12 mouse cellular contexts compared by ENCODE assay signal in genomic region chr9:114988610-114989327, GRCm38 (mm10). TPM values are rescaled to one million over a fixed set of nuclear protein-coding genes. Genes with fewer than 3 reads are reported as not detected.
DNase-seq lines count a peak whose midpoint lies in the region; ATAC-seq and TF ChIP-seq lines count a peak whose summit lies in the region.
"Had no signal": no experiment of that assay in that cellular context is flagged by ENCODE, and none has a peak within 500 bp of the region (broad histone marks: within the 10 kb centered on the region; RNA-seq: fewer than 3 reads in every experiment).

No protein-coding gene starts in this region.

- H3K4me2 ChIP-seq in midbrain, embryonic 13.5 days (replicated peaks), result no peak overlapping the region
- no peak overlapping the region for H3K4me2 ChIP-seq in midbrain, embryonic 11.5 days
- H3K4me2 ChIP-seq in heart, embryonic 12.5 days, result no peak overlapping the region

- ATAC-seq in midbrain, embryonic 13.5 days, result no peak
- ATAC-seq in midbrain, embryonic 11.5 days (ENCODE audit: low FRiP score), result no peak
- no peak for ATAC-seq in heart, embryonic 12.5 days (ENCODE audit: insufficient number of reproducible peaks, low FRiP score)
- ATAC-seq: activated CD4-positive, CD25-positive, alpha-beta regulatory T cell, adult 4 months; liver, postnatal 0 days had no signal

- no peak overlapping the region for H3K4me3 ChIP-seq in midbrain, embryonic 13.5 days (replicated peaks)
- H3K4me3 ChIP-seq in midbrain, embryonic 11.5 days (ENCODE audit: low read depth, low read length), result no peak overlapping the region
- H3K4me3 ChIP-seq in embryonic fibroblast, embryonic 13.5 days (ENCODE audit: insufficient read depth, low read length), result no peak overlapping the region
- H3K4me3 ChIP-seq in heart, embryonic 12.5 days, result no peak overlapping the region
- H3K4me3 ChIP-seq: heart, adult 2 months had no signal

- WGBS in midbrain, embryonic 13.5 days, result 74% methylated on average over 6 of the region's 6 CpGs
- 79% methylated on average over 6 of the region's 6 CpGs for WGBS in midbrain, embryonic 11.5 days
- 64% methylated on average over 6 of the region's 6 CpGs for WGBS in heart, embryonic 12.5 days

- H3K4me1 ChIP-seq in midbrain, embryonic 13.5 days (replicated peaks), result peaks cover 6% of the 10 kb centered on the region
- no peaks in the 10 kb centered on the region for H3K4me1 ChIP-seq in midbrain, embryonic 11.5 days (ENCODE audit: control insufficient read depth, insufficient read depth, low read length)
- H3K4me1 ChIP-seq in embryonic fibroblast, embryonic 13.5 days (ENCODE audit: control insufficient read depth, insufficient read depth, low read length), result no peaks in the 10 kb centered on the region
- H3K4me1 ChIP-seq in heart, embryonic 12.5 days (replicated peaks), result peaks cover 15% of the 10 kb centered on the region

- H3K27me3 ChIP-seq in midbrain, embryonic 13.5 days, result no peaks in the 10 kb centered on the region
- no peaks in the 10 kb centered on the region for H3K27me3 ChIP-seq in midbrain, embryonic 11.5 days (ENCODE audit: control insufficient read depth, insufficient read depth, low read length)
- no peaks in the 10 kb centered on the region for H3K27me3 ChIP-seq in heart, embryonic 12.5 days (replicated peaks)

- no peaks in the 10 kb centered on the region for H3K9me3 ChIP-seq in midbrain, embryonic 13.5 days
- no peaks in the 10 kb centered on the region for H3K9me3 ChIP-seq in midbrain, embryonic 11.5 days (ENCODE audit: control insufficient read depth, low read length)
- H3K9me3 ChIP-seq in heart, embryonic 12.5 days (replicated peaks), result peaks cover 13% of the 10 kb centered on the region

- DNase-seq in gastrocnemius, postnatal 10 days, result peak; percentile 21
- no peak for DNase-seq in gastrocnemius, postnatal 4 days (ENCODE audit: low spot score in 2 of 2)
- no peak for DNase-seq in midbrain, embryonic 11.5 days (ENCODE audit: low spot score, missing footprints)
- DNase-seq in right cerebral cortex, postnatal 14 days, result peak; percentile 62
- DNase-seq: heart, adult 2 months; kidney, adult 11 months; layer of hippocampus, postnatal 36 days; liver, postnatal 0 days had no signal

- peak; percentile 19; the same call in 1 of the 2 replicates for TF ChIP-seq CTCF in embryonic fibroblast, embryonic 13.5 days (IDR thresholded peaks at IDR 0.05; ENCODE audit: borderline replicate concordance, insufficient read depth, low read length)

- no peak overlapping the region for H3K9ac ChIP-seq in midbrain, embryonic 13.5 days (replicated peaks)
- no peak overlapping the region for H3K9ac ChIP-seq in midbrain, embryonic 11.5 days (ENCODE audit: low read length)
- H3K9ac ChIP-seq in heart, embryonic 12.5 days, result no peak overlapping the region
- H3K9ac ChIP-seq: liver, postnatal 0 days had no signal

- peak overlapping the region; percentile 44; the same call in 1 of the 2 replicates for H3K27ac ChIP-seq in midbrain, embryonic 13.5 days
- H3K27ac ChIP-seq in midbrain, embryonic 11.5 days (ENCODE audit: low read depth, low read length), result no peak overlapping the region
- no peak overlapping the region for H3K27ac ChIP-seq in embryonic fibroblast, embryonic 13.5 days (ENCODE audit: insufficient read depth, low read length)
- H3K27ac ChIP-seq in heart, embryonic 12.5 days (ENCODE audit: poor library complexity, severe bottlenecking), result no peak overlapping the region
- H3K27ac ChIP-seq: heart, adult 2 months had no signal

- no peak for TF ChIP-seq POLR2A in embryonic fibroblast, embryonic 13.5 days (IDR thresholded peaks at IDR 0.05; ENCODE audit: low read depth, low read length)

- H3K36me3 ChIP-seq in midbrain, embryonic 13.5 days, result no peaks in the 10 kb centered on the region
- no peaks in the 10 kb centered on the region for H3K36me3 ChIP-seq in midbrain, embryonic 11.5 days (ENCODE audit: control insufficient read depth, insufficient read depth, low read length)
- 0 out of 2 replicates have a peak, but pooled peaks cover 3% of the 10 kb centered on the region for H3K36me3 ChIP-seq in heart, embryonic 12.5 days

RNA-seq across cellular contexts. Expression of gene Rps27rt, which starts 6.2 kb away (rescaled TPM):
- 10 to 100 TPM; 28.1 to 40.6 TPM for total RNA-seq in gastrocnemius, postnatal 10 days (2021)
- total RNA-seq in gastrocnemius, postnatal 4 days (2021), result 10 to 100 TPM; 43.9 to 44.9 TPM
- 257 and 322 TPM in 2 replicates for polyA plus RNA-seq in midbrain, embryonic 13.5 days (2015; fragmentation: Nextera tagmentation; extraction: Ambion mirVana)
- polyA plus RNA-seq in midbrain, embryonic 11.5 days (2014; fragmentation: Nextera tagmentation; extraction: Ambion mirVana), result 392 and 401 TPM in 2 replicates
- 1,990 and 2,799 TPM in 2 replicates for polyA plus RNA-seq in embryonic fibroblast, embryonic 13.5 days (2011; ENCODE audit: insufficient read length, low read depth, missing spikeins)
- 259 and 289 TPM in 2 replicates for polyA plus RNA-seq in heart, embryonic 12.5 days (2016; fragmentation: Nextera tagmentation; extraction: Ambion mirVana)

RNA-seq across cellular contexts. Expression of gene Osbpl10, which starts 10.4 kb away (rescaled TPM):
- 1 to 10 TPM; 8.7 to 9.6 TPM for total RNA-seq in gastrocnemius, postnatal 10 days (2021)
- 1 to 10 TPM; 8.2 to 8.4 TPM for total RNA-seq in gastrocnemius, postnatal 4 days (2021)
- polyA plus RNA-seq in midbrain, embryonic 13.5 days (2015; fragmentation: Nextera tagmentation; extraction: Ambion mirVana), result 1.6 and 1.9 TPM in 2 replicates
- 0.81 and 1.1 TPM in 2 replicates for polyA plus RNA-seq in midbrain, embryonic 11.5 days (2014; fragmentation: Nextera tagmentation; extraction: Ambion mirVana)
- polyA plus RNA-seq in embryonic fibroblast, embryonic 13.5 days (2011; ENCODE audit: insufficient read length, low read depth, missing spikeins), result 1.6 and 3.1 TPM in 2 replicates
- polyA plus RNA-seq in heart, embryonic 12.5 days (2016; fragmentation: Nextera tagmentation; extraction: Ambion mirVana), result 2.6 TPM in 2 replicates
- polyA plus RNA-seq: activated CD4-positive, CD25-positive, alpha-beta regulatory T cell, adult 4 months had no signal

RNA-seq across cellular contexts. Expression of gene Gpd1l, which starts 55.0 kb away (rescaled TPM):
- total RNA-seq in gastrocnemius, postnatal 10 days (2021), result 10 to 100 TPM; 21.9 to 22.2 TPM
- 10 to 100 TPM; 26.6 to 27.0 TPM for total RNA-seq in gastrocnemius, postnatal 4 days (2021)
- polyA plus RNA-seq in midbrain, embryonic 13.5 days (2015; fragmentation: Nextera tagmentation; extraction: Ambion mirVana), result 17.1 and 18.2 TPM in 2 replicates
- polyA plus RNA-seq in midbrain, embryonic 11.5 days (2014; fragmentation: Nextera tagmentation; extraction: Ambion mirVana), result 10.0 and 11.2 TPM in 2 replicates
- polyA plus RNA-seq in embryonic fibroblast, embryonic 13.5 days (2011; ENCODE audit: insufficient read length, low read depth, missing spikeins), result 8.1 and 8.9 TPM in 2 replicates
- 15.5 and 19.3 TPM in 2 replicates for polyA plus RNA-seq in heart, embryonic 12.5 days (2016; fragmentation: Nextera tagmentation; extraction: Ambion mirVana)

Comparison
In these comparisons a context has a peak if more than half of its experiments do, and no peak if none do; other contexts are left out.
1. DNase-seq: peak in gastrocnemius, postnatal 10 days (single experiment) and right cerebral cortex, postnatal 14 days (single experiment); none in gastrocnemius, postnatal 4 days (0 of 2) and midbrain, embryonic 11.5 days (single experiment).